Mouse (Mus musculus) right cerebral cortex, postnatal 10 days (tissue): ENCODE results near the gene Brms1.
"Not testable (repeated sequence)": the region's sequence is repeated elsewhere in the genome, so short reads cannot be mapped to it uniquely, and the experiment has no call there.

Experiments
- DNase-seq, 2 experiments: peaks; one replicate each; pipeline ENCODE4 v3.0.0; 2021; ENCODE audit warnings: low spot score in 2 of 2

Brms1 gene

DNA sequence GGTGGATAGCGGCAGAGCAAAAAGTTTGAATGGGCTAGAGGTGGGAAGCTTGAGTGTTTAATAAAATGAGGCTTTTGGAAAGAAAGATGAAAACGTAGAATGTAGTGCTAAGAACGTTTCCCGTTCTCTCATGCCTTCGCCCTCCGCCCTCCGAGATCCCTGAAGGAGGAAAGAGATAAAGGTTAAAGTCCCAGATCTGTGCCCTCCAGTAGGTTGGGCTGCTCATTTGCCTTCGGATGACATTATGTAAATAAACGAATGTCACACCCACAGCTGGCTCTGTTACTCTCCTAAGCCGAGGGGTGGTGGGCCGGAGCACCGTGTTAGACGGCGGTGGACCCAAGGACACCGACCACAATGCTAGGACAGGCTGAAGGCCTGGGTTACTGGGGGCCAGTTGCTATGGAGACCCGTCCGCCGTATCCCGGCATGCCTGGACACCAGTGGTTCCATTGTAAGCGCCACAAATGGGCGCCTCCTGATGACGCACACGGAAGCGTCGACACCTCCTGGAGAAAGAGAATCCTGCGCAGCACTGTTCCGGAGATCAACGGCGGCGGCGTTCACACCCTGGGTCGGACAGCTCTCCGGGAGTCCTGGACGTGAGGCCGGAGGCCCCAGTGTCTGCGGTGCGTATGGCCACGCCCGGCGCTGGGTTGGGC, at the start of gene Brms1:
Gene Brms1 (plus strand): TSS at position 493 of the 662 bp plus-strand sequence.
- peak; percentile 95 to 96 for DNase-seq

DNA sequence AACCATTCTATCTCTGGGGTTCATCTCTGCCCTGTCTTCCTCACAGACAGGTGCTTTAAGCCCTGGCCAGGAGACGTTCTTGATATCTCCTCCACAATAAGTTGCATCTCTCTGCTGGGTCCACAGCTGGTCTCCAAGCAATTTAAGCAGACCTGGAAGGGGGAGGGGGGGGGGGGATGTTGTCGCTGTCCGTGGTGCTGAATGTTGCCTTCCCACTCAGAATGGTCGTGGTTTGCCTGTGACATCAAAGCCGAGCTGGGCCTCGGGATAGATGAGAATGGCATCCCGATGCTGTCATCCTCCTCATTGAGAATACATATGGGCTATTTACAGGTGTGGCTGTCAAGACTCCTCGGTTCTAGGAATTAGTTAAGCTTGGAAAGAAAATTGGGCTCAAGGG, 48.8 kb upstream of the Brms1 start:
- DNase-seq = peak in 1 of 2 experiments; percentile 32

DNA sequence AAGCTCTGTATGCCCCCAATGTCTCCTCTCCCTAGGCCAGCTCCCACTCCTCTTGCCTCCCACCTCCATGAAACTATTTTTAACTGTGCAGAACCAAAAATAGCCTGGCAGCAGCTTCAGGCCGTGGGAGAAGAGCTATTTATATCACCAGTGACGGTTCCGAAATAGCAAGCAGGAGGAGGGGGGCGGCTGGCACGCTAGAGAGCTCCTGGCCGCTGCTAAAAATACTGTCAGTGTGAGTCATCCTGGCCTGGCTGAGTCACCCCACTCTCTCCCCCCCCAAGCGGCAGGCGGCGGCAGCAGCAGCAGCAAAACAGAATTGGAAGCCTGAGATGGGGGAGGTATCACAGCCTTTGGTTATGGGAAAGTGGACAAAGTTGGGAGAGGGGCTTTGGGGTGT, 48.2 kb upstream of the Brms1 start:
- peak; percentile 87 to 93 for DNase-seq

DNA sequence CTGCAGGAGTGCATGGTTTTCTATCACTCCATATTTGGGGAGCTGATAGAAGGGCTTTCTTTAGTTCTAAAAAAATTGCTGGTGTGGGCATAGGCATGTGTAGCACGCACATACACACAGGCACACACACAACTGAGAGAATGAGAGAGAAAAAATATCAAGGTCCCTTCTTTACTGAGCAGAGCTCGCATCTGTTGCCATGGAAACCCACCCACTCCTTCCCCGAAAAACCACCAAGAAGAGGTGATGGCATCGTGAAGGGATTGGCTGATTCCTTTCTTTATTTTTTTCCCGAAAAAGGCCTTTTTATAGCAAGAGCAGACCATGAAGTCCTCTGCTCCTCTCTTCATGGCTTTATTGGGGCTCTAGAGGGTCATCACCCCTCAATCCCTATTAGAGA, 47.1 kb upstream of the Brms1 start:
- DNase-seq = peak; percentile 94 to 96

DNA sequence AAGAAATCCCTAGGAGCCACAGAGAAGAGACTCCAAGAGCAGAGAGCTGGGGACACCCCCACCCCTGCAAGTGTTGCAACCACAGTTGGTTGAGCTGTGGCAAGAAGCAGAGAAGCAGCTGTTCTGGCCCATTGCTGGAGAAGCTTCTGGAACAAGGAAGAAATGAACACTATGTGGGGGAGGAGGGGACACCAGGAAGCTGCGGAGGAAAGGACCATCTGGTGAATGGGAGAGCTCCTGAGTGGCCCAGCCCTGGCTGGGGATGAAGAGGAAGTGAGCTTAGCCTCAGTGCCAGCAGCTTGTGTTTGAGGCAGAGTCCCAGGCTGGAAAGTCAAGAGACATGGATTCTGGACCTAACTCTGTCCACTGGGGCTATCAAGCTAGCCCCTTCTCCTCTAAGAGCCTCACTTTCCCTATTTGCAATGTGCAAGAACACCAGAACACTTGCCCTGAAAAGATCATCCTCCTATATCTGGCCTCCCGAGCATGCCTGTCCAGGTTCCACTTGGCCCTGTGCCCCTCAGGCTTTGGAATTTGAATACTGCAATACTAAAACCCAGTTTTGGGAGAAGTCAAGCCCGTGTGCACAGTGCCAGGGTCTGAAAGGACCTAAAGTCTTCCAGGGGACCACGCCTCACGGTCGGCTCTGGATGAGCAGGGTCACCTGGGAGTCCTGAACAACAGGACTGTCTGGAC, 41.6 kb upstream of the Brms1 start:
- DNase-seq = peak in 1 of 2 experiments; percentile 73

DNA sequence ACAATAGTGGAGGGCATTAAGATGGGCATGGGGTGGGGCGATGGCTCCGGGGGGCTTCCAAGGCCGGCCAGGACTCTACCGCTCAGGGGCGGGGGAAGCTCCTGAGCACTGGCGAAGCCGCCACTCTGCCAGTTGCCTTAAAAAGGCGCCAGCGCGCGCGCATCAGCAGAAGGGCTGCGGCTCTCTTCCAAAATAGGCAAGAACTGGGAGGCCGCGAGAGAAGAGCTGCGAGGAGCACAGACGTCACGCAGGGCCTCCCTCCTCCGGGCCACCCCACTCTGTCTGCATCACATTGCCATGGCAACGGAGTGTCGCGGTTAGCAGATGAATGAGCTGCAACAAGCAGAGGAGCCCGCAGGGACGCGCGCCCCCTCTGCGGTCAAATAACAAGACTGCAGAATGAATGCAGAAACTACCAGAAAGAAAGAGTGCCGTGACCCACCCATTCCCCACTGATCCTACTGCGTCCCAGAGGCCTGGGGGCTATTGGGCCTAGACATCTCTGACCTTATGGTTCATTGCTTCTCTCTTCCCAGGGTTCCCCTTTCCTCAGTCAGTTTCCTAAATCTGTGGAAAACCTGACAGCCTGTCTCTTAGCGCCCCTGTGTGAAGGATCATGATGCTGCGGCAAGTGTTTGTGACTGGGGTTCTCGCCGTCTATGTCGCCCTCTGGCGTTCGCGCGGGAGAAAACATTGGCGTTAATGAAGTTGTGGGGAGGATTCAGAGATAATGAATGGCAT, 39.3 kb upstream of the Brms1 start:
- DNase-seq = peak; percentile 97 to 99

DNA sequence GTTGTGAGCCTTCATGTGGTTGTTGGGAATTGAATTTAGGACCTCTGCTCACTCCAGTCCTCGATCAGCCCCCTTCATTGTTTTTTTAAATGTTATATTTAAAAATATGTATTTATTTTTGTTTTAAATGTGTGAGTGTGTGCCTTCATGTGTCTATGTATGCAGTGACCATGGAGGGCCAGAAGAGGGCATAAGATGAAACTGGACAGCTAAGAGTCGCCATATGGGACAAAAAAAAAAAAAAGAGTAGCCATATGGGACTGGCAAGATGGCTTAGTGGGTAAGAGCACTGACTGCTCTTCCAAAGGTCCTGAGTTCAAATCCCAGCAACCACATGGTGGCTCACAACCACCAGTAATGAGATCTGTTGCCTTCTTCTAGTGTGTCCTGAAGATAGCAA, 37.5 kb upstream of the Brms1 start:
- DNase-seq = not testable (repeated sequence)

DNA sequence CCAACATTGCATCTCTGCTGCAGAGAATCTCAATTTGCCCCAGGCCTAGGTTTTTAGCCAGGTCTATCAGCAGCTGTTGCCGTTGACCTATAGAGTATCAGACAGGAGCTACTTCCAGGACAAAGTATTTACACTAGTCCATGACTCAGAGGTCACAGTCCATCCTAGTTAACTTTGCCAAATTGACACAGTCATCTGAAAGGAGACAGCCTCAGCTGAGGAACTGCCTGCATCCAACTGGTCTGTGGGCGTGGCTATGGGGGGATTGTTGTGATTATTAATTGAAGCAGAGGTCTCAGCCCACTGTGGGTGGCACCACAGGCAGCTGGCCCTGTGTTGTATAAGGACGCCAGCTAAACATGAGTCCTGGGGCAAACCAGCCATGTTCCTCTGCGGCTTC, 36.2 kb upstream of the Brms1 start:
- no peak for DNase-seq

DNA sequence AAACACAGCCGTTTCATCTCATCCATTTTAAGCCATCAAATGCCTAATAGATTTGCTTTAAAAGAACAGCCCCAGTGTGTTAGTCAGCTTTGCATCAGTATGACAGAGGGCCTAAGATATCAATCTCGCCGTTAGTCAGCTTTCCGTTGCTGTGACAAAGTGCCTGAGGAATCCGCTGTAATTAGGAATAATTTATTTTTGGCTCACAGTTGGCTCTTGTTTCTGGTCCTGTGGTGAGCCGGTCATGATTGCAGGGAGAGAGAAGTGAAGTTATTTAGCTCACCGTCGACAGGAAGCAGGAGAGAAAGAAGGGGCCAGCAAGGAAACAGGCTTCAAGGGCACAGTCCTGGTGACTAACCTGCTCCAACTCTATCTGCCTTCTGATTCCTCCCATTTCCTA, 28.0 kb upstream of the Brms1 start:
- no peak for DNase-seq

DNA sequence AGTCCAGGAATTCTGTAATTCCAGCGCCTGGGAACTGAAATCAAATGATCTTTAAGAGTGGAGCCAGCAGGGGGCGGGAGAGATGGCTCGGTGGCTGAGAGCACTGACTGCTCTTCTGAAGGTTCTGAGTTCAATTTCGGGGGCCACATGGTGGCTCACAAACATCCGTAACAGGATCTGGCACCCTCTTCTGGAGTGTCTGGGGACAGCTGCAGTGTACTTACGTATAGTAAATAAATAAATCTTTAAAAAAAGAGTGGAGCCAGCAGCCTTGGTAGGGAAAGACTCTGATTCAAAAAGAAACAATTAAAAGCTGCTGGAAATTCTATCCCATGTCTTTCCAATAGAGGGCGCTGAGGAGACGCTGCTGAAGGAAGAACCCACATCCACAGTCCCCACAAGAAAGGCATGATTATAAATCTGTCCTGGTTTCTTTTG, 26.2 kb upstream of the Brms1 start:
- DNase-seq = no peak

DNA sequence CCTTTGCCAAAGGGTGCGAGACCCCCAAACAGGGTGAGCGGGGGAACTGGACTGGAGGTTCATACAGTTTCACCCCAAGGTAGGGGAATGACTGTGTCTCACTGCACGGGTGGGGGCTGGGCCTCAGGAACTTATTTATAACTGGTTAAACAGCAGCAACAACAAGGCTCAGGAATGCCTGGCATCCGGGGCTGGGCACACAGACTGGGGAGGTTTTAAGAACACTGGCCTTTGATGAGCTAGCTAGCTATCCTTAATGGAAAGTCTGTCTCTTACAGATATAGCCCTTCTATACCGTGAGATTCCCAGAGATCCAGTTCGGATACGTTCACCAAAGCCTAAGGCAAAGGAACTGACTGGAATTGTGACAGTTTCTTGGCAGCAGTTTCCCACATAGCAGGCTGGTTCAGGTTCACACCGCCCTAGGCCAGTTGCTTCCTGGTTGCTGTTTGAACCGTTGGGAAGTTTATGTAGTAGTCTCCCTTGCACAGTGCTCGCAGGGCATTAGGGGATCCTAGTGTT, 24.9 kb upstream of the Brms1 start:
- DNase-seq = no peak

DNA sequence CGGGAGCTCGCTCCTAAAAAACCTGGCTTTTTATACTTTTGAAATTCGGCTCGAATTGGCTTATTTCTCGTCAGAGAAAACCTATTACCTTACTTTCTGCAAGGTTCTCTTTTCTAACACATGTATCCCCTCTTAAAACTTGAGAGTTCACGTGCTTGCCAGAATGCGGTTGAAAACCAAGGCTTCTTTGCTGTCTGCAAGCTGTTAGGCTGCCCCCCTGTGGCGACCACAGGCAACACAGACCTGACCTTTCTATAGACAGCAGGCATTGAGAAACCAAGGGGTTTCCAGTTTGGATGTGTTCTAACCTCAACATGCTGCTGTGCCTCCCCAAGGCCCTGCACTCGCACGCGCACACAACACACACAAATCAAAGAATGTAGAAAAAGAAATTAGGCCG, 24.4 kb upstream of the Brms1 start:
- peak; percentile 62 to 72 for DNase-seq

DNA sequence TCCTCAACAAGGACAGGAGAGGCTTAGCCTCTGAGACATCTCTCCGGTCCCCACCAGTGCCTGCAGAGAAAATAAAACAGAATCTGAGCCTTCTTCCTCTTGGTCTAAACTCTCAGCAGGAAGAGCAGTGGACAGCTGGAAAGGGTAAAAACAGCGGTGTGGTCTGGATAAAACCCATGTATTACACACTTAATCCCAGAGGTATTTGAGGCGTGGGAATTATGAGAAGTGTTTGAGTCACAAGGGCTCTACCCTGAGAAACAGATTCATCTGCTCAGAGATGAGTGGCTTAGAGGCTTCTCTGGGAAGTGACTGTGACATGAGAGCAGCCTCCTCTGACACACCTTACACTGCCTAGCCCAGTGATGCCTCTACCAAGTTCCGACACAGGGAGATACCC, 23.5 kb upstream of the Brms1 start:
- DNase-seq = no peak

DNA sequence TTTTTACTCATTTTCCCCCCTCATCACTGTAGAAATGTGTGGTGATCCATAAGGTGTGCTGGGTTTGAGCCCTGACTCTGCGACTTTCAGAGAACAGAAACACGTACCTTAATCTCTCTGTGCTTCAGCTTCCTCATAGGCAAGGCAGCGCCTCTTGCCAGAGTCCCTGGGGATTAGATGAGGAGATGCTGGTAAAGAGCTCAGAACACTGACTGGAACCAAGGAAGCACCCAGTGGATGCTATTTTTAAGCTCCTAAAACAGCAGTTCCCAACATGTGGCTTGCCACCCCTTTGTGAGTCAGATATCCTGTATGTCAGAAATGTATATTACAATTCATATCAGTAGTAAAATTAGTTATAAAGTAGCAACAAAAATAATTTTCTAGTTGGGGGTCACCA, 23.0 kb upstream of the Brms1 start:
- DNase-seq = no peak

DNA sequence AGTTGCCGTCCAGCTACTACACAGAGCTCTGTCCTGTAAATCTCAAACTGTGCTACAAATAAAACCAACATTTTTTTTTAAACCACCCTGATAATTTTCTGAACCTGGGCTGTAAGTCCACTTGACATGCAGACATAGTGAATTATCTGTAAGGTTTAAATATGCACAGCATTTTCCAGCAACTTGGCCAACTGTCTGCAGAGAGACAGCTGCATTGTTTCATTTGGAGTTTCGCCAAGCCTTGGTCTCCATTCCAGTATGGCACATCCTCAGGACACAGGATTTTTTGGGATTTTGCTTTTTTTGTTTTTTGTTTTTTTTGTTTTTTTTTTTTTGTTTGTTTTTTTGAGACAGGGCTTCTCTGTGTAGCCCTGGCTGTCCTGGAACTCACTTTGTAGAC, 19.7 kb upstream of the Brms1 start:
- no peak for DNase-seq

DNA sequence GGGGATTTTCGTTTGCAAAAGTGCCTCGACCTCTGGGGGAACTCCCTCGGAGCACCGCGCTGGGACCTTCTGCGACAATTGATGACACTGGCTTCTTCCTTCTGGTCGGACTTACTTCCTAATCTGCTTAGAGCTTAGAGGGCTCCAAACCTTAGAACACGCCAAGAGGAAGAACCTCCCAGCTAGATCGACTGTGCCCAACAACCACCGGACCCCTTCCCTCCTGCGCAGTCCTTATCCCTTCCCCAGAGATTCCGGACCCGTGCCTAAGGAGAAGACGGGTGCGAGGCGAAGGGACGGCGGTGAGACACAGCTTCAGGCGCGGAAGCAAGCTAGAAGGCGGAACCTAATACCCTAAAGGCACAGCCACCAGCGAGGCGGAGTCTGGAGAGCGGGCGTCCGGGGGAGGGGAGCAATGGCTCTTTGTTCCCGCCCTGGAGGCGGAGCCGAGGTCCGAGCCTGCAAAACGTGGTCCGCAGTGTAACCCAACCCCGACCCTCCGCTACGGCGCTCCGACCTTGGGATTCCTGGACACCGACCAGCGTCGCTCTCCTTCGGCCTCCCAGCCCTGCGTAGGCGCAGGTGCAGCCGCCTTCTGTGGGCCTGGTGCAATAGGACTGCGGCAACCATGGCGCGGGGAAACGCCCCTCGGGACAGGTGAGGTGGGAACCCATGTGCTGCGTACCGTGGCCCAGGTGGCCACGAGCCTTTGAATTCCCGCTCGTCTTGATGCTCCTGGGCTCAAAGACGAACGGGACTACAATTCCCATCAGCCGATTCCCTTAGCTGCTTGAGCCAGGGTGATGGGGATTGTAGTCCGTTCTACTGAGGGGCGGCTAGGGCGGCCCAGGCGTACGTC, 17.3 kb upstream of the Brms1 start, which contains the start of gene Slc29a2:
Gene Slc29a2 (plus strand): TSS at position 240 of the 859 bp plus-strand sequence.
- DNase-seq = peak; percentile 93 to 94

DNA sequence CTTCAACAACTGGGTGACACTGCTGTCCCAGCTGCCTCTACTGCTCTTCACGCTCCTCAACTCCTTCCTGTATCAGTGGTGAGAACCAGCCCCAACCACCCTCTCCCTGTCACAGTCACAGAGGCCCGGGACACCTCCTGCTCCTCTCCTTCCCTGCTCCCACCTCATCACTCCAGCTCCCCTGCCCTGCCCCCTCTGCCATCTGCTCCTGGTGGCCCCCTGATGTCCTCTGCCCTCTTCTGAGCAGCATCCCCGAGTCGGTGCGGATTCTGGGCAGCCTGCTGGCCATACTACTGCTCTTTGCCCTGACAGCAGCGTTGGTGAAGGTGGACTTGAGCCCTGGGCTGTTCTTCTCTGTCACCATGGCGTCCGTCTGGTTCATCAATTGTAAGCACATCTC, 15.0 kb upstream of the Brms1 start:
- no peak for DNase-seq

DNA sequence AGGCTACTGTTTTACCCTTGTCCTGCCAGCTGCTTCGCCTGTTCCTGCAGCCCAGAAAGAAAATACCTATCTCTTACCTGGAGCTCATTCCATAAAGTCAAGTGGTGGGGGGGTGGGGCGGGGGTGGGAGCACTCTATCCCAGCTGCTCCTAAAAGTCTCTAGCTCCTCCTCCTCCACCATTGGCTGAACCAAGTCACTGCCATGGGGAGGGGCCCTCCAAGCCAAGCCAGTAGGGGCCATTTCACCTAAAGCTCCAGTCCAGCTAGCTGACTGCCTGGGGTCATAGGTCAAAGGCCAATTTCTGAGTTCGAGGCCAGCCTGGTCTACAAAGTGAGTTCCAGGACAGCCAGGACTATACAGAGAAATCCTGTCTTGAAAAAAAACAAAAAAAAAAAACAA, 8.5 kb upstream of the Brms1 start:
- no peak for DNase-seq

DNA sequence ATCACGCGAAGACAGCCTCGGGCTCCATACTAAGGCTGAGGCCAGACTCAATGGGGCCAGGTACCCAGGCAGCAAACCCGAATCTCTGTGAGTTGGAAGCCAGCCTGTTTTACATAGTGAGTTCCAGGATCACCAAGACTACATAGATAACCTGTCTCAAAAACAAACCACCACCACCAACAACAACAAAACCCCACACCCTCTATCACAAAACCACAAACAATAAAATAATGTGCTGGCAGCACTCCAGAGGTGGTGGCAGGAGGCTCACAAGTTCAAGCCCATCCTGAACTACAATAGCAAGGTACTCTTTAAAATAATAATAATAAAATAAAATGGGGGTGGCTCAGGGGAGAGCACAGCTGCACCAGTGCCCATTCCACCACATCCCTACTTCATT, 4.6 kb upstream of the Brms1 start:
- DNase-seq = no peak

DNA sequence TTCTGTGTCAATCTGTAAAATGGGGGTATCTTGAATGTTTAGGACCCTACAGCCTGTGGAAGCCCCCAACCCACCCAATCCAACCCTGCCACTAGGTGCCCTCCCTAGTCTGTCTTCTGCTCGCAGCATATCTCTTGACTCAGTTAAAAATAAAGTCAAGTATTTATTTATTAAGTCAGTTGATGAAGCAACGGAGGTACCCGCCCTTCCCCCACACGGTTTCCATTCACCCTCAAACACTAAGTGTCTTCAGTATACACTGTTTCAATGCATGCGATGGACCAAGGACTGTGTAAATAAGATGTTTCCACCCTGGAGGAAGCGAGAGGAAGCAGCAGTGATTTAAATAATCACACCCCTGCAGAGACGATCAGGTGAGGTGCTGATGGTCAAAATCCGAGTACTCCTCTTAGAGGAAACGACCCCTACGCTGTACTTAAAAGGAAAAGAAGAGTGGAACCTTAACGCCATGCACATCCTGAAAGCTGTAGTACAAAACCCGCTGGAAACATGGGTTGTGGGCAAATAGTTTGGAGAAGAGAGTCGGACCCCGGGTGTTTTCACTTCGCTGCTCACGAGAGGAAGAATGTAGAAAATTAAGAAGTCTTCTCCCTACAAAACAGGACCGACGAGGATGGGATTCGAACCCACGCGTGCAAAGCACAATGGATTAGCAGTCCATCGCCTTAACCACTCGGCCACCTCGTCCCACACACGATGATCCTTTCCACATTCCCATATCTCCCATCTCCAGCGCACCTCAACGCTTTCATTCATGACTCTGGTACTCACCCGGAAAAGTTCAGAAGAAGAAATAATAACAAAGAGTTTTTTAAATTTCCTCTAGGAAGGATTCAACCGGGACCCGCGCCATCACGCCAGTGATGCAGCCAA, 3.2 kb upstream of the Brms1 start:
- peak; percentile 85 to 88 for DNase-seq
